Mouse (Mus musculus) macrophage (primary cell): ENCODE data around the gene Cdc27. TPM values are rescaled to one million over a fixed set of nuclear protein-coding genes. Genes with fewer than 3 reads are reported as not detected.
"Not testable (repeated sequence)": the region's sequence is repeated elsewhere in the genome, so short reads cannot be mapped to it uniquely, and the experiment has no call there.

ENCODE experiments used
- H3K27ac ChIP-seq: fragments of 350-480 bp; formaldehyde crosslinking; 2 replicates; pipeline ENCODE4 v1.9.0; 2021
- H3K36me3 ChIP-seq: fragments of 350-480 bp; formaldehyde crosslinking; 2 replicates; pipeline ENCODE4 v1.9.0; 2021; ENCODE audit errors: inconsistent target
- H3K4me3 ChIP-seq: fragments of 350-480 bp; formaldehyde crosslinking; 2 replicates; pipeline ENCODE4 v1.9.0; 2021; ENCODE audit errors: inconsistent target
- H3K79me2 ChIP-seq: fragments of 350-480 bp; formaldehyde crosslinking; 2 replicates; pipeline ENCODE4 v1.9.0; 2021; ENCODE audit errors: inconsistent target
- WGBS: methylation state at CpG from one replicate; pipeline ENCODE4 v1.1.7; 2026; ENCODE audit warnings: inconsistent platforms; ENCODE audit not compliant: missing documents; 5-methylcytosine and 5-hydroxymethylcytosine counted together
- polyA plus RNA-seq: library from polyadenylated mRNA; stranded (reverse); fragments of 250-400 nt; gene quantifications from 3 replicates; pipeline ENCODE4 v1.2.4, GENCODE M21; 2018; ENCODE audit warnings: inconsistent platforms

Cdc27 gene
- polyA plus RNA-seq, 1 experiment from 2014 or later = 19.9 TPM

DNA sequence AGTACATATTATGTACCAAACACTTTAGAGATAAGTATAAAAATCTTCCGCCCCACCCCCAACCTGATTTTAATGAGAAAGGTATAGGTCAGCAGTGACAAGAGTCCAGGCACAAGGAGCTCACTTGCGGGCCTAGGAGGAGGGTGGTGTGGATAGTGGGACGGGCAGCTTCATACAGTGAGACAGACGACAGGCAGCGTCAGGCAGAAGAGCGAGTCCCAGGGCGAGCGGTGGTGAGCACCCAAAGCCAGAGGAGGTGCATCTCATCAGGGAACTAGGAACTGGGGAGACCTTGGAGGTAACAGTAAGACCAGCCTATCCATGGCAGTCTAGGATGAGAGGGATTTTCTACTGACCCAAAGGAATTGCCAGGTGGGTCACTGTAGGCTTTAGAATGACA lies 29.2 kb upstream of the Cdc27 start:
- H3K27ac ChIP-seq = no peak overlapping the region
- H3K36me3 ChIP-seq = no peaks in the 10 kb centered on the region
- no peak overlapping the region for H3K4me3 ChIP-seq
- no peaks in the 10 kb centered on the region for H3K79me2 ChIP-seq
- WGBS = 90% methylated on average over 7 of the region's 8 CpGs

DNA sequence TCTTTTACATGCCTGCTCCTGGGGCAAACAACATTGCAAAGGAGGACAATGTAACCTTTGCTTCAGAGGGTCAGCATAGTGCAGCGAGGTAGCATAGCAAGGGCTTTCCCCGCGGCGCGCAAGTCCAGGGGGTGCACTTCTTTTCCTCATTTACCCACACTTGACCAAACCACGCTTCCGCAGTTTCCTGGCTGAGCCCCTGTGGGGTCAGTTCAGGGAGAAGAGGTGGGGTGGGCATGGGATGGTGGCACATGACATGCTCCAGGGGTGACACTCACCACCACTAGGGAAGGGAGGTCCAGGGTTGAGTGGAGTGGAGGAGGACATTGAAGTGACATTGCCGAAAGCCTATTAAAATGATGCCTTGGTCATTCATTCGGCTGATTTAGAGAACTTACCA lies 28.7 kb upstream of the Cdc27 start:
- no peak overlapping the region for H3K4me3 ChIP-seq

DNA sequence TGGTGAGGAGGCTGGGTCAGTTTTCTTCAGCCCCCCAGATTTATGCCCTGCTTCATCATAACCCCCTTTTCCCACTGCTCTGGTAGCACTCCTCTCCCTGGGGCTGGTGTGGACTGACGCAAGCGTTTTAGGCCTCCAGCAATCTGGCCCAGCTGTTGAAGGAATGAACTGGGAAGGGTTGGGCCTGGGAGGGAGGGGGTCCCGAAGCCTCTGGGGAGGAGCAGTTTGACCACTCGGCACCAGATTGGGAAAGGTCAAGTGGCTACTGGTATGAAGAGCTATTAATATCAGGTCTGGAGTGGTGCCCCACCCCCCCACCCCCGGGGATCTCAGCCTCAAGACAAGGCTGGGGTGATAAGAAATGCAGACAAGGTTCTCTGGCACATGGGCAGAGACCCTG lies 27.7 kb upstream of the Cdc27 start:
- H3K4me3 ChIP-seq = no peak overlapping the region
- no peaks in the 10 kb centered on the region for H3K36me3 ChIP-seq
- no peaks in the 10 kb centered on the region for H3K79me2 ChIP-seq
- H3K27ac ChIP-seq = no peak overlapping the region
- 71% methylated on average over 5 of the region's 5 CpGs for WGBS

More for the DNA sequence above, 28.7 kb upstream of the Cdc27 start:
- Histone ChIP-seq H3K79me2 (no peaks in the 10 kb centered on the region), H3K36me3 (no peaks in the 10 kb centered on the region), H3K27ac (no peak overlapping the region)
- WGBS = 18% methylated on average over 9 of the region's 9 CpGs

DNA sequence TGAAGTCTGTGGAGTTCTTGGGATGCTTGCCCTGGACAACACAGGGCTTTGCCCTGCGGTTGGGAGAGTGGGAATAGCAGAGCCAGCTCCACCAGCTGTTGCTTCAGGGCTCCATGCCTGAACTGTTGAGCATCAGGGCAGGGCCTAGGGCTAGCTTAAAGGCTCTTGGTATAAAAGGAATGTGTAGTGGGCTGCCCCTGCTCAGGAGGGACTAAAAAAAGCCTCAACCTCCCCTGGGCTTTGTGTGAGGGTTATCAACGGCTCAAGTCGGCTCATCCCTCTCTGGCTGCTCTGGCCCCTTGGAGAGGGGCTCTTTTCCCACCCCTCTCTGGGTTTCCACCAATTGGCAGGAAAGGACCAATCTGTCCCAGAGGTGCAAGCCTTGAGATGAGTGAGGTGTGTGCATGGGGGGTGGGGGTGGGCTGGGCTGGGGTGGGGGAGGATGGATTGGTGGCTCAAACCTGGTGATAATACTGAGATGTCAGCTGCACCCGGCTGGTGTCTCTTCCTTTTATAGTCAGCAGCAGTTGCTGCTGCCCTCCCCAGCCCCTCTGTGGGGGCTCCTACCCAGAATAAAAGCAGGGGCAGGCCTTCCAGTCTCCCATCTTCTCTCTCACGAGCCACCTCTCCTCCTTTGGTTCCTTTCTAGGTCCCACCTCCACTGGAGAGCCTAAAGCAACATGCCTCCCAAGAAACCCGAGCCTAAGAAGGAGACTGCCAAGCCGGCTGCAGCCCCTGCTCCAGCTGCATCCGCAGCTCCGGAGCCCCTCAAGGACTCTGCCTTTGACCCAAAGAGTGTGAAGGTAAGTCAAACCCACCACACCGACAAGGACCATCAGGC lies 26.6 kb upstream of the Cdc27 start:
- no peak overlapping the region for H3K27ac ChIP-seq
- WGBS = 96% methylated on average over 10 of the region's 10 CpGs
- H3K79me2 ChIP-seq = no peaks in the 10 kb centered on the region
- no peak overlapping the region for H3K4me3 ChIP-seq
- no peaks in the 10 kb centered on the region for H3K36me3 ChIP-seq

DNA sequence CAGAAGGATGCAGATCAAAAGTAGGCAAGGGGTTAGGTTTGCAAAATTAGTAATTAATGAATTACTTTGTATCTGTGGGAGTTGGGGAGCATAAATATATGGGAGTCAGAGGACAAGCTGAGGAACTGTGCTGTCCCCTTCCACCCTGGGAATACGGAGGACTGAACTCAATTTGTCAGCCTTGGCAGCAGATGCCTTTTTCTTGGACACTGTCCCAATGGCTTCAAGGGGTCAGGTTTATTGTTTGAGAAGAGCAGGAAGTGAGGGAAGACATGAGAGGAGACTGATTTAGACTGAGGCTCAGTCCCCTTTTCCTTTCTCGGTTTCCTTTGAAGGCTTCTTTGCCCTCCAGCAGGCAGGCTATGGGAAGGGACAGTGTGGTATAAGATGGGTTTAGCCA lies 22.1 kb upstream of the Cdc27 start:
- WGBS = 88% methylated on average over 2 of the region's 2 CpGs

DNA sequence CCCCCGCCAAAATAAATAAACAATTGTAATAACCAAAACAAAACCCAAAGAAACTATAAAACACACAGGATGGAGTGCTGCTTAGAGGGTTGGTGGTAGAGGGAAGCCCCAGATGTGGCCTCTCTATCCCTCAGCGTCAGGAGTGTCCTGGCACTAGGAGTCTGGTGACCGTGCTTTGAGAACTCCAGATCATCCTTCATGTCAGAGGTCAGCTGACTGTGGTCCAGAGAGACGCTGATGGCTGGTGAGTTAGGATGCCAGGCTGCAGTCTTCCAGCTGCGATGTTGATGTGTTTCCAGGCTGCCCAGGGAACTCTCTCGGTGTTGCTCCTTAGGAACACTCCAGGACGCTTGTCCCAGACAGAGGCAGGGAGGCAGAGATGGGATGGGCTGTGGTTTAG lies 21.7 kb upstream of the Cdc27 start:
- H3K36me3 ChIP-seq = no peaks in the 10 kb centered on the region
- WGBS = 93% methylated on average over 7 of the region's 7 CpGs
- H3K27ac ChIP-seq = no peak overlapping the region
- H3K79me2 ChIP-seq = no peaks in the 10 kb centered on the region
- H3K4me3 ChIP-seq = no peak overlapping the region

More for the DNA sequence above, 22.1 kb upstream of the Cdc27 start:
- H3K79me2 ChIP-seq = no peaks in the 10 kb centered on the region
- no peak overlapping the region for H3K4me3 ChIP-seq
- H3K36me3 ChIP-seq = no peaks in the 10 kb centered on the region
- H3K27ac ChIP-seq = no peak overlapping the region

DNA sequence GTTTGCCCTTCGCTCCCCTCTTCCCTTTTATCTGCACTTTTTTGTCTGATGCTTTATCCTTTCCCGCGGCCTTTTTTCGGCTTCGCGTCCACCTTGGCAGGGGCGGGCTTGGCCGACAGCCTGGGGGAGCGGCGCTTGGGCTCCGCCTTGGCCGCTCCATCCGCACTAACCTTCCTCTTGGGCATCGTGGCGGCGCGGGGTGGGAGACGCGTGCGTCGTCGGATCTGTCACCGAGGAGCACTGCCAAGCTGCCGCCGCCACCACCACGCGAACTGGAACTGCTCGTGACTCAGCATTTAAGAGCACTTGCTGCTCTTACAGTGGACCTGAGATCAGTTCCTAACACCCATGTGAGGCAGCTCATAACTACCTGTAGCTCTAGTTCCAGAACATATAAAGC lies 21.0 kb upstream of the Cdc27 start:
- H3K27ac ChIP-seq, H3K4me3 ChIP-seq, H3K79me2 ChIP-seq, H3K36me3 ChIP-seq: not testable (repeated sequence)
- WGBS = 5% methylated on average over 28 of the region's 28 CpGs

DNA sequence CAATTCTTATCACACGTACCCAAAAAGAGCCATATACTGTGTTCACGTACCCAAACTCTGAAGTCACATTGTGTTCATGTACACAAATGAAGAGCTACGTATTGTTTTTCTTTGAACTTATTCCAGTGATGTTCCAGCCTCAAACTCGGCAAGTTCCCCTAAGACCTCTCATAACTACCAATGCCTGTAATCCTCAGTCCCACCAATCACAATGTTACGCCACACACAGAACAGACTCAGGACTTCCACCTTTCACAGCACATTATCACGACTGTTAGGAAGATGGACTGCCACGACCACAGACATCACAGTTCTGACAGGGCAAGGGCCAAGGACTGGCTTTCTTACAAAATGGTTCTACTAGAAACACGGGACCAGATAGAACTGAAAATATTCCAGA lies 20.1 kb upstream of the Cdc27 start:
- not testable (repeated sequence) for H3K79me2 ChIP-seq, H3K36me3 ChIP-seq, H3K27ac ChIP-seq, H3K4me3 ChIP-seq
- WGBS = 61% methylated on average over 5 of the region's 8 CpGs

DNA sequence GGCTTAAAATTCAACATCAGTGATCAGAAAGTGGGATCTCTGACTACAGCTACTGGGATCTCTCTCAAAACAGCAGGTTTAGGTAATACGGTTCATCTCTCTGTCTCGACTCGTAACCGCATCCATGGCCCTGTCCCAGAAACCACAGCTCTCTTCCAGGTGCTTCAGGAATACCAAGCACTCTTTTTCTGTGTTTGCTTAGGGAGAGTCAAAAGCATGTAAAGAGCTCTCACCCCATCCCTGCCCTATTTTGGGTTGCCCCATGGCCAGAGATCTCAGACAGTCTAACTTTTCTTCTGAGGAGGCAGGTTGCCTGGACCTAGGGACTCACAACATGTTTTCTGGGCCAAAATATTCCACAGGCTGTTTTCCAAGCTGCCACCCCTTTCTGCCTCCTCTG lies 17.9 kb upstream of the Cdc27 start:
- Histone ChIP-seq H3K36me3 (no peaks in the 10 kb centered on the region), H3K79me2 (no peaks in the 10 kb centered on the region), H3K4me3 (no peak overlapping the region), H3K27ac (no peak overlapping the region)
- WGBS = 100% methylated on average over 4 of the region's 4 CpGs

DNA sequence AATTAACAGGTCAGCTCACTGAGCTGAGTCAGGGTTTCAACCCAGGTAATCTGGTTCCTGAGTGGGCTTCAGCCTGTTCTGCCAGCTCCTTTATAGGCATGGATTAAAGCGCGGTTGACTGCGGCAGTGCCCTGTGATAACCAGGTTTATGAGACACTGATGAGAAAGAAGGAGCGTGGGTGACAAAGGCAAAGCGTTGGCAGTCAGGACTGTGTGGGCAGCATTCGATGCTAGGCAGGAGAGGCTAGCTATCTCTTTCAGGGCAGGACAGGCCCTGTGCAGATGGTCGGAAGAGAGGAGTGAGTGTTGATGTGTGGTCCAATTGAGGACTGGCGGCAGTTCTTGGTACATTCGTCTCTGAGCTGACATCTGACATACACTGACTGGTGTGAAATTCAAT lies 17.3 kb upstream of the Cdc27 start:
- H3K27ac ChIP-seq = no peak overlapping the region
- no peaks in the 10 kb centered on the region for H3K79me2 ChIP-seq
- no peaks in the 10 kb centered on the region for H3K36me3 ChIP-seq
- no peak overlapping the region for H3K4me3 ChIP-seq
- over 99% methylated on average over 9 of the region's 9 CpGs for WGBS

DNA sequence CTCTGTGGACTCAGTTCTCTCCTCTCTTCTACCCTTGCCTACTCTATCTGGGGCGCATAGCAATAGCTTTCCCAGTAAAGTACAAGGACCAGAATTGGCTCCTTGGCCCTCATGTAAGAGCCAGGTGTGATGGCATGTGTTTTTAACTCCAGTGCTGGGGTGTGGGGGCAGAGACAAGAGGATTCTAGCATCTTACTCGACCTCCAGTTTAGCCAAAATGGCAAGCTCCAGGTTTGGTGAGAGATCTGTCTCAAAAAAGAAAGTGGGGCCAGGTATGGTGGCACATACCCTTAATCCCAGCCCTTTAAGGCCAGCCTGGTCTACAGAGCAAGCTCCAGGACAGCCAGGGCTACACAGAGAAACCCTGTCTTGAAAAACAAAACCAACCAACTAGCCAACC lies 16.4 kb upstream of the Cdc27 start:
- Histone ChIP-seq H3K4me3 (no peak overlapping the region), H3K27ac (no peak overlapping the region), H3K36me3 (no peaks in the 10 kb centered on the region), H3K79me2 (no peaks in the 10 kb centered on the region)
- 83% methylated on average over 2 of the region's 2 CpGs for WGBS

DNA sequence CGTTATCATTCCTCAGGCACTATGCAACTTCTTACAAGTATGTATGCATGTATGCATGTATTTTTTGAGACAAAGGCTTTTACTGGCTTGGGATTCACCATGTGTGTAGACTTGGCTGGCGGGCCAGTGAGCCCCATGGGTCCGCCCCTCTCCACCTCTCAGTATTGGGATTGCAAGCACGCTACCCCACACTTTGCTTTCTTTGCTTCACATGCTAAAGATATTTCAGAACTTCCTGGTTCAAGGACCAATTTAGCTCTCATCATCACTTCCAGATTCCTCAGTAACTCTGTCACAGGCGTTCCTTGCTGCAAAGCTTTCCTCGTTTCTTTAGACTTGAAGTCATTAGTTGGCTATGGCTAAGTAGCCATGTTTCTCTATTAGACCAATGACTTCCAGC lies 15.7 kb upstream of the Cdc27 start:
- Histone ChIP-seq H3K36me3 (no peaks in the 10 kb centered on the region), H3K27ac (no peak overlapping the region), H3K4me3 (no peak overlapping the region), H3K79me2 (no peaks in the 10 kb centered on the region)
- 81% methylated on average over 6 of the region's 6 CpGs for WGBS

DNA sequence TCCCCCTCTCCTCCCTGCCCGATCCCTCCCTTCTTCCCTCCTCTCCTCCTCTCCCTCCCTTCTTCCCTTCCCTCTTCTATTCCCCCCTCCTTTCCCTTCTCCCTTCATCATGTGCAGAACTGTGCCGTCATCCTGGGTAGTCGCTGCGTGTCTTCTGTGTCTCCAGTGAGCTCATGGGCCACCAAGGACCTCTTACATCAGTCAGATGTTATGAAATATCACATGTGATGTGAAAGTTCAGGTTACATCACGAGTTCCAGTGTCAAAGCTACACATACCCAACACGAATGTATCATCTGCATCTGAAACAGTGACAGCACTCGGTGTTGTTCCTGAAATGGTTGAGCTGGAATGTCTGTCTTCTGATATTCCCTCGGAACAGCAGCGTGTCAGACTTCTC lies 14.8 kb upstream of the Cdc27 start:
- Histone ChIP-seq H3K4me3 (no peak overlapping the region), H3K36me3 (no peaks in the 10 kb centered on the region), H3K27ac (no peak overlapping the region), H3K79me2 (no peaks in the 10 kb centered on the region)
- WGBS = 73% methylated on average over 9 of the region's 9 CpGs

DNA sequence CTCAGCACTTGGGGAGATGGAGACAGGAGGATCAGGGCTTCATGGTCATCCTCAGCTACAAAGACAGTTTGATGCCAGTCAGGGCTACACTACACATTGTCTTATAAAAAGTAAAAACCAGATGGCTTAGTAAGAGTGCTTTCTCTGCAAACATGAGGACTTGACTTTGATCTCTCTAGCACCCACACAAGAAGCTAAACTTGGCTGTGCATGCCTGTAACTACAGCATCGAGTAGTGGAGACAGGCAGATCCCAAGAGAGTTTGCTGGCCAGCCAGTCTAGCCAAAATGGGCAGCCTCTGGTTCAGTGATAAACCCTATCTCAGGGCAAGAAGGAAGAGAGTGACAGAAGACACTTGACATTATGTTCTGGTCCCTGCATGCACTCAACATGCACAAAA lies 13.1 kb upstream of the Cdc27 start:
- Histone ChIP-seq H3K79me2 (no peaks in the 10 kb centered on the region), H3K4me3 (no peak overlapping the region), H3K27ac (no peak overlapping the region), H3K36me3 (no peaks in the 10 kb centered on the region)
- 100% methylated on average over 1 of the region's 1 CpGs for WGBS

DNA sequence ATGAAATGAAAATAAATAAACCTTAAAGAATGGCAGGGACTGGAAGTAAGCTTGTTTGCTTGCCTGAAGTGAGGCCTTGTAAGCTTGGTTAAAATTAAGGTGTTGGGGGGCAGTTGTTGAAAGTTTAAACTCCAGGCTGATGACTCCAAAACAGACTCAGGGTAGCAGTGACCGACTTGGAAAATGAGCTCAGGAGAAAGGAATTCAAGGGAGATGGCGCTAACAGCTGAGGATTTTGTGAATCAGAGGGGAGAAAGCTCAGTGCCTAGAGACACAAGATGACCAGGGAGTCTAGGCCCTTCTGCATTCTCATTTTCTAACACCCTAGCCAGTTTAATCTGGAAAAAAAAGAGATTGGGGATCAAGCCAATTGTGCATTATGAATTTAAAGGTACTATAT lies 10.6 kb upstream of the Cdc27 start:
- Histone ChIP-seq H3K36me3 (no peaks in the 10 kb centered on the region), H3K4me3 (no peak overlapping the region), H3K79me2 (no peaks in the 10 kb centered on the region), H3K27ac (no peak overlapping the region)
- 96% methylated on average over 2 of the region's 2 CpGs for WGBS
